Mouse (Mus musculus): Measurements from ENCODE around the gene Tgfbr2. TPM values are rescaled to one million over a fixed set of nuclear protein-coding genes. Genes with fewer than 3 reads are reported as not detected.
"Not testable (repeated sequence)": the region's sequence is repeated elsewhere in the genome, so short reads cannot be mapped to it uniquely, and the experiment has no call there.

Gene Tgfbr2
- polyA plus RNA-seq, 1 experiment from 2014 or later: 49.7 TPM

DNA sequence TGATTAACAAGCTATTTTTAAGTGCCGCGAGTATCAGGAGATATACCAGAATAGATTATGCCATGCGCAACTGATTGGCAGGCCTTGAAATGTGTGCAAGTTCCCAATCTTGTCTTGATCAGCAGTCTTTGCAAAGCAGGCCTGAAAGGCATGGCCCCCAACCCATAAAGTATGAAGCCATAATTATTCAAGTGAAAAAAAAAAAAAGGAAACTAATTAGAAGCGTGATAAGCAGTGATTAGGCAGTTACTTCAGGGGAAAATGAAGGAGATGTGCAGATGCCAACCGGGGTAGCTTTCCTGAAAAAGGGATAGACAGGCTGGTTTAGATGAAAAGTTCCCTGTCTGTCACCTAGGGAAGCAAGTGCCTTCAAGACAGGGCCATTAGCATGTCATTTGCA lies 91.9 kb downstream of the Tgfbr2 start:
- H3K27ac ChIP-seq (replicated peaks; ENCODE audit: low read depth, low read length): no peak overlapping the region
- no peaks in the 10 kb centered on the region for H3K4me1 ChIP-seq (ENCODE audit: control insufficient read depth, insufficient read depth, low read length)
- DNase-seq (ENCODE audit: low spot score): no peak
- ATAC-seq (ENCODE audit: low read depth): no peak
- H3K9me3 ChIP-seq (ENCODE audit: control insufficient read depth, low read length): no peaks in the 10 kb centered on the region
- H3K27me3 ChIP-seq (replicated peaks; ENCODE audit: control insufficient read depth, insufficient read depth, low read length): no peaks in the 10 kb centered on the region
- WGBS: 89% methylated on average over 5 of the region's 5 CpGs
- no peak overlapping the region for H3K4me2 ChIP-seq (ENCODE audit: low read depth, low read length)
- H3K4me3 ChIP-seq (ENCODE audit: low read depth, low read length): no peak overlapping the region
- no peak overlapping the region for H3K9ac ChIP-seq (ENCODE audit: low read depth, low read length)
- H3K36me3 ChIP-seq (ENCODE audit: control insufficient read depth, insufficient read depth, low read length): peaks cover under 1% of the 10 kb centered on the region; the same call in 1 of the 2 replicates

DNA sequence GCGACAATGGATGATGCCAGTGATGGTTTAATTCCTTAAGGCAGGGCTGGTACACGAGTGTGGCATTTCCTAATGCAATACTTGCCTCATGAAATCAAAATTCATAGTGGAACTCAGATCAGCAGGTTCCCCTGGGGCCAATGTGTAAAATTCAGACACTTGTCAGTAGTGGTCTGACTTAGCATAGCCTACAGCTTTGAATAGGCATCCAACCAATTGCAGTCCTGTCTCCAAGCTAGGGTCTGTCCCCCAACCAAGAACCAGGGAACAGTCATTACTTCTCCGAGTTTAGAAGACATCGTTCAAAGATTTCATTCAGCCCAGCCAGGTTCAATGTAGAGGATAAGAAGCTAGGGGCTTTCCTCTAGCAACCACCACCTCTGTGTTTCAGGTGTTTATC lies 93.4 kb downstream of the Tgfbr2 start:
- H3K27ac ChIP-seq (replicated peaks; ENCODE audit: low read depth, low read length): no peak overlapping the region
- ATAC-seq (ENCODE audit: low read depth): no peak
- H3K36me3 ChIP-seq (ENCODE audit: control insufficient read depth, insufficient read depth, low read length): no peaks in the 10 kb centered on the region
- no peak for DNase-seq (ENCODE audit: low spot score)
- no peaks in the 10 kb centered on the region for H3K4me1 ChIP-seq (ENCODE audit: control insufficient read depth, insufficient read depth, low read length)
- WGBS: 79% methylated on average over 4 of the region's 4 CpGs
- no peak overlapping the region for H3K4me2 ChIP-seq (ENCODE audit: low read depth, low read length)
- H3K4me3 ChIP-seq (ENCODE audit: low read depth, low read length): no peak overlapping the region
- no peaks in the 10 kb centered on the region for H3K9me3 ChIP-seq (ENCODE audit: control insufficient read depth, low read length)
- no peak overlapping the region for H3K9ac ChIP-seq (ENCODE audit: low read depth, low read length)
- no peaks in the 10 kb centered on the region for H3K27me3 ChIP-seq (replicated peaks; ENCODE audit: control insufficient read depth, insufficient read depth, low read length)

DNA sequence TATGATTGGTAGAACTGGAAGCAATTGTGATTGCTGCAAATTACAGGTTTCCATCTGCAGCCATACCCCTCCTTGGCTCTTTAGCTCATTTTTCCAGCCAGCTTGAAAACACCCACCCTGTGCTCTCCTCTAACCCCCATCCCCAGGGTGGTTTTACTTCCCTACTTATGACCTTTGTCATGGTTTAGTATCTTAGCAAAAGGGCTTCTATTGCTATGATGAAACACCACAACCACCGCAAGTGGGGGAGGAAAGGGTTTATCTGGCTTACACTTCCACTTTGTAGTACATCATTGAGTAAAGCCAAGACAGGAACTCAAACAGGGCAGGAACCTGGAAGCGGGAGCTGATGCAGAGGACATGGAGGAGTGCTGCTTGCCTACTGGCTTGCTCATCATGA lies 97.7 kb downstream of the Tgfbr2 start:
- no peaks in the 10 kb centered on the region for H3K9me3 ChIP-seq (ENCODE audit: control insufficient read depth, low read length)

DNA sequence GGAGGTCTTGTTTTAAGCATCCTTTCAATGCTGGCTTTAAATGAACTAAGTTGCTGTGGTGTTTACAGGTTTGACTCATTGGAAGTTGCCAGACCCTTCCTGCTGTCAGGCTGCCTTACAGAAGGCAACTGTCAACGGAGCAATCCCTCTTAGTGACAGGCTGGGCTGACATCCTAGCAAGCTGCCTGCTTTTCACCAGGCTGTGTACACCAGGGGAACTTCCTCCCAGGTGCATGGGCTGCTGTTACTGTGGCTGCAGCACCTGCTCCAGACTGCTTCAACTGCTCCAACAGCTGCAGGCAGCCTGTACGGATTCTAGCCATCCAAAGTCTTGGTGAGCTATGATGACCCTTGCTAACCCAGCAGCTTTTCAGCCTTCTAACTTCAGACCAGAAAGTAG lies 98.2 kb downstream of the Tgfbr2 start:
- no peaks in the 10 kb centered on the region for H3K27me3 ChIP-seq (replicated peaks; ENCODE audit: control insufficient read depth, insufficient read depth, low read length)
- no peak overlapping the region for H3K27ac ChIP-seq (replicated peaks; ENCODE audit: low read depth, low read length)
- ATAC-seq (ENCODE audit: low read depth): no peak
- H3K4me2 ChIP-seq (ENCODE audit: low read depth, low read length): no peak overlapping the region
- no peak overlapping the region for H3K9ac ChIP-seq (ENCODE audit: low read depth, low read length)
- H3K9me3 ChIP-seq (ENCODE audit: control insufficient read depth, low read length): no peaks in the 10 kb centered on the region
- DNase-seq (ENCODE audit: low spot score): peak; percentile 7
- H3K4me3 ChIP-seq (ENCODE audit: low read depth, low read length): no peak overlapping the region
- H3K4me1 ChIP-seq (ENCODE audit: control insufficient read depth, insufficient read depth, low read length): no peaks in the 10 kb centered on the region
- WGBS: 63% methylated on average over 2 of the region's 2 CpGs
- H3K36me3 ChIP-seq (ENCODE audit: control insufficient read depth, insufficient read depth, low read length): no peaks in the 10 kb centered on the region

More for the DNA sequence above, 97.7 kb downstream of the Tgfbr2 start:
- Histone ChIP-seq H3K4me1 (ENCODE audit: control insufficient read depth, insufficient read depth, low read length) (no peaks in the 10 kb centered on the region), H3K27ac (replicated peaks; ENCODE audit: low read depth, low read length) (no peak overlapping the region), H3K27me3 (replicated peaks; ENCODE audit: control insufficient read depth, insufficient read depth, low read length) (no peaks in the 10 kb centered on the region), H3K9ac (ENCODE audit: low read depth, low read length) (no peak overlapping the region), H3K36me3 (ENCODE audit: control insufficient read depth, insufficient read depth, low read length) (no peaks in the 10 kb centered on the region), H3K4me2 (ENCODE audit: low read depth, low read length) (no peak overlapping the region), H3K4me3 (ENCODE audit: low read depth, low read length) (no peak overlapping the region)
- WGBS: 89% methylated on average over 2 of the region's 2 CpGs
- DNase-seq (ENCODE audit: low spot score): peak; percentile 19
- ATAC-seq (ENCODE audit: low read depth): no peak

DNA sequence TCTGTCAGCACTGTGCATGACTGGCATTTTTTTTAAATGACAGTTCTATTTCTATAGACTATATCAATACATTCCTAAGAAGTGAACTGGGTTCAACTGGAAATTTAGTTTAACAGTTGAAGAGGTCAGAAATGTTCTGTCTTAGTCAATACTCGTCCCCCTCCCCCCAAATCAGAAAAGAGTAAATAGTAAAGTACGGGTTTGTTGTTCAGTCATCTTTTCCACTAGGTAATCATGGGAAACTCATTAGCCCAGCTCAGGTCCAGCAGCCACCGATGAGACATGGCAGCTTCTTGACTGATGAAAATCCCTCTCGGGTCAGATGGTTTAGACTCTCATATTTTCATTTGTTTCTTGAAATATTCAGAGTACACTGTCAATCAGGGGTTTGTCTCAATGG lies 99.0 kb downstream of the Tgfbr2 start:
- 68% methylated on average over 4 of the region's 4 CpGs for WGBS
- no peaks in the 10 kb centered on the region for H3K27me3 ChIP-seq (replicated peaks; ENCODE audit: control insufficient read depth, insufficient read depth, low read length)
- no peak for ATAC-seq (ENCODE audit: low read depth)
- H3K4me3 ChIP-seq (ENCODE audit: low read depth, low read length): no peak overlapping the region
- DNase-seq (ENCODE audit: low spot score): no peak
- no peaks in the 10 kb centered on the region for H3K9me3 ChIP-seq (ENCODE audit: control insufficient read depth, low read length)
- H3K4me1 ChIP-seq (ENCODE audit: control insufficient read depth, insufficient read depth, low read length): no peaks in the 10 kb centered on the region
- H3K27ac ChIP-seq (replicated peaks; ENCODE audit: low read depth, low read length): no peak overlapping the region
- H3K36me3 ChIP-seq (ENCODE audit: control insufficient read depth, insufficient read depth, low read length): no peaks in the 10 kb centered on the region
- no peak overlapping the region for H3K4me2 ChIP-seq (ENCODE audit: low read depth, low read length)
- H3K9ac ChIP-seq (ENCODE audit: low read depth, low read length): no peak overlapping the region

DNA sequence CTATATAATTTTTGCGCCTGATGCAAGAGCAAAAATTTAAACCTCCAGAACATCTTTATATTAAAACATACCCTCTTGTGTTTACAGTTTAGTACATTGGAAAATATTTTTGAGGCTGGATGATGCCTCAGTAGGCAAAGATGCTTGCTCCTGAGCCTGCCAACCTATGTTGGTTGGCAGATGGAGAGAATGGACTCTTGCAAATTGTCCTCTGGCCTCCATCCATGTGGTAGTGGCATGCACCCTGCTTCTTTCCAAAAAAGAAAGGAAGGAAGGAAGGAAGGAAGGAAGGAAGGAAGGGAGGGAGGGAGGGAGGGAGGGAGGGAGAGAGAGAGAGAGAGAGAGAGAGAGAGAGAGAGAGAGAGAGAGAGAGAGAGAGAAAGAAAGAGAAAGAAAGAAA lies 103.6 kb downstream of the Tgfbr2 start:
- ATAC-seq (ENCODE audit: low read depth); H3K27me3 ChIP-seq (replicated peaks; ENCODE audit: control insufficient read depth, insufficient read depth, low read length); H3K9ac ChIP-seq (ENCODE audit: low read depth, low read length); H3K4me2 ChIP-seq (ENCODE audit: low read depth, low read length); H3K27ac ChIP-seq (replicated peaks; ENCODE audit: low read depth, low read length); DNase-seq (ENCODE audit: low spot score); H3K9me3 ChIP-seq (ENCODE audit: control insufficient read depth, low read length); H3K4me1 ChIP-seq (ENCODE audit: control insufficient read depth, insufficient read depth, low read length); H3K36me3 ChIP-seq (ENCODE audit: control insufficient read depth, insufficient read depth, low read length); H3K4me3 ChIP-seq (ENCODE audit: low read depth, low read length): not testable (repeated sequence)
- WGBS: 95% methylated on average over 1 of the region's 1 CpGs

DNA sequence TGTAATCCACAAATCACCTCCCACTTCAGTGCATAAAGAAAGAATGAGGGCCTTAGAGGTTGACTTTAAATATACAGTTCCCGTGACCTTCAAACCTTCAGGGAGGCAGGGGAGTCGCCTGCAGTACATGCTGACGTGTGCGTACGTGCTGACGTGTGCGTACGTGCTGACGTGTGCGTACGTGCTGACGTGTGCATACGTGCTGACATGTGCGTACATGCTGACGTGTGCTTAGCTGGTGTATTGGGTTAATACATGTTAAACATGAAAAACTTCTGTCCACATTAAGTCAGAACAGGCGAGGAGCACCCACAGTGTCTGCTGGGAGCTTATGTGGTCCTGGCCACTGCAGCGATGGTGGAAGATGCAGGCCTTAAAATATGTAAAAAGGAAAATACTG lies 110.4 kb downstream of the Tgfbr2 start:
- Histone ChIP-seq H3K4me1 (ENCODE audit: control insufficient read depth, insufficient read depth, low read length) (no peaks in the 10 kb centered on the region), H3K36me3 (ENCODE audit: control insufficient read depth, insufficient read depth, low read length) (no peaks in the 10 kb centered on the region), H3K4me2 (ENCODE audit: low read depth, low read length) (no peak overlapping the region), H3K27ac (replicated peaks; ENCODE audit: low read depth, low read length) (no peak overlapping the region), H3K9ac (ENCODE audit: low read depth, low read length) (no peak overlapping the region), H3K4me3 (ENCODE audit: low read depth, low read length) (no peak overlapping the region), H3K9me3 (ENCODE audit: control insufficient read depth, low read length) (no peaks in the 10 kb centered on the region), H3K27me3 (replicated peaks; ENCODE audit: control insufficient read depth, insufficient read depth, low read length) (no peaks in the 10 kb centered on the region)
- no peak for ATAC-seq (ENCODE audit: low read depth)
- DNase-seq (ENCODE audit: low spot score): no peak
- WGBS: 83% methylated on average over 17 of the region's 17 CpGs

DNA sequence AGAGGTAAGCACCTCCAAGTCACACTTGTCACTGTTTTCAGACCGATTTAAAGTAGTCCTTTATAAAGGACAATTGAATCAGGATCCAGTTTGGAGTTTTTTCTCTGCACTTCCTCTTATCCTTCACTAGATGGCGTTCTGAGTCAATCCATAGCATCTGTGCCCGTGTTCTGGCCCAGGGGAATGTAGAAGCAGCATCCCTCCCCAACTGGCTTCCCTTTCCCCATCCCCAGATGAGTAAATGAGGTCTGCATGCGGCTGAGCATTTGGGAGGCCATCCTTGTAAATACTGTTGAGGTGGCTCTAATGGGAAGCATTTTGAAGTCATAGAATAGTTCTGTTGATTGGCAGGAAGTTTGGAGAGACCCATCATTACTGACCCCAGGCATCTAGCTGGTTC lies 114.5 kb downstream of the Tgfbr2 start:
- H3K4me3 ChIP-seq (ENCODE audit: low read depth, low read length): no peak overlapping the region
- WGBS: 10% methylated on average over 4 of the region's 4 CpGs
- H3K4me1 ChIP-seq (ENCODE audit: control insufficient read depth, insufficient read depth, low read length): no peaks in the 10 kb centered on the region
- no peak overlapping the region for H3K4me2 ChIP-seq (ENCODE audit: low read depth, low read length)
- ATAC-seq (ENCODE audit: low read depth): no peak
- H3K36me3 ChIP-seq (ENCODE audit: control insufficient read depth, insufficient read depth, low read length): no peaks in the 10 kb centered on the region
- DNase-seq (ENCODE audit: low spot score): peak; percentile 32
- no peaks in the 10 kb centered on the region for H3K27me3 ChIP-seq (replicated peaks; ENCODE audit: control insufficient read depth, insufficient read depth, low read length)
- no peak overlapping the region for H3K9ac ChIP-seq (ENCODE audit: low read depth, low read length)
- H3K27ac ChIP-seq (replicated peaks; ENCODE audit: low read depth, low read length): no peak overlapping the region
- no peaks in the 10 kb centered on the region for H3K9me3 ChIP-seq (ENCODE audit: control insufficient read depth, low read length)

DNA sequence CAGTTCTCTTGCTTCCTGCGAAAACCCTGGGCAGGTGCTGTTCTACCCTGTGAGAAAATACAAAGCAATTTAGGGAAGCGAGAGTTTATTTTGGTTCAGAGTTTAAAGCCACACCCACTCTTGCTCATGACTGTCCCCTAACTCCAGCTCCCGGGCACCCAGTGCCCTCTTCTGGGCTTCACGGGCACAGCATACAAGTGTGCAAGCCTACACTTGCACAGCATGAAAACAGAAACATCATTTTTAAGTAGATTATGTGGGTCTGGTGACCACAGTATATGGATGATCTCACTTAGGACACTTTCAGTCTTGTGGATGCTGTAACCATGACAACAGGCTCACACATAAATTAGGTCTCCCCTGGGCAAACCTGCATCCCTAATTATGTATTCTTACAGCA lies 116.0 kb downstream of the Tgfbr2 start:
- H3K4me3 ChIP-seq (ENCODE audit: low read depth, low read length): no peak overlapping the region
- no peak overlapping the region for H3K4me2 ChIP-seq (ENCODE audit: low read depth, low read length)
- 59% methylated on average over 4 of the region's 4 CpGs for WGBS
- ATAC-seq (ENCODE audit: low read depth) (no peak), DNase-seq (ENCODE audit: low spot score) (peak; percentile 18)
- H3K27me3 ChIP-seq (replicated peaks; ENCODE audit: control insufficient read depth, insufficient read depth, low read length): no peaks in the 10 kb centered on the region
- no peak overlapping the region for H3K27ac ChIP-seq (replicated peaks; ENCODE audit: low read depth, low read length)
- no peaks in the 10 kb centered on the region for H3K9me3 ChIP-seq (ENCODE audit: control insufficient read depth, low read length)
- no peaks in the 10 kb centered on the region for H3K36me3 ChIP-seq (ENCODE audit: control insufficient read depth, insufficient read depth, low read length)
- no peak overlapping the region for H3K9ac ChIP-seq (ENCODE audit: low read depth, low read length)
- no peaks in the 10 kb centered on the region for H3K4me1 ChIP-seq (ENCODE audit: control insufficient read depth, insufficient read depth, low read length)

Data from embryonic facial prominence, embryonic 14.5 days (tissue).